Mouse (Mus musculus) adrenal gland, adult 8-10 months (tissue): Measurements from ENCODE around the gene P2rx6. TPM values are rescaled to one million over a fixed set of nuclear protein-coding genes. Genes with fewer than 3 reads are reported as not detected.
"Not testable (repeated sequence)": the region's sequence is repeated elsewhere in the genome, so short reads cannot be mapped to it uniquely, and the experiment has no call there.

ENCODE experiments used
- DNase-seq: peaks from one replicate; pipeline ENCODE4 v3.0.0; 2022
- total RNA-seq, 4 experiments: library from RNA; stranded (reverse); gene quantifications; 2 replicates each; pipeline ENCODE4 v1.2.4; 2022

Gene P2rx6
- total RNA-seq, 4 experiments from 2014 or later = 0.55 to 2.9 (median 1.6) TPM

DNA sequence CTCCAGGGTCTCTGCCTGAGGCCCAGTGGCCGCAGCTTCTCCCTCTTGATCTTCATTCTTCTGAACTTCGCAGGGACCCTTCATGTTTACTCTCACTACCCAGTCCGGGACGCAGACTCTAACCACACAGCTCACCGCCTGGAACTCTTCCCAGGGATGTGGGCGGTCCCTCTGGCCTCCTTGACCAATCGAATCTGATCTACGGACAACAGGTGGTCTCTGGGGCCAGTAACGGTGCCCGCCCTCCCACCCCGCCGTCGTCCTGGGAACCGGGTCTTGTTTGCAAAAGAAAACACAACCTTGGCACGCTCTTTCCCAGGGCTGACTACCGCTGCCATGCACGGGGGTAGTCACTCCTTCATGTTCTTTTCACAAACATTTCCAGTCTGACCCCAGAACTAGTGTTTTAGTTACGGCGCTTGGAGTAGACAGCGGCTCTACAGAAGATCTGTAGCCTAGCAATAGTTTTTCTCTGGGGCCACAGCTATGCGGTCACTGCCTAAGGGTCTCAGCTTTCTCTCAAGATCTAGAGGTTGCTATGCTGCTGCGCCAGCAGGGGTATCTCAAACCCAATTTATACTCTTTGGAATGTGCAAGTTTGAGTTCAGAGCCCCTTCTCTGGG lies 446 bp upstream of the P2rx6 start, which contains the start of gene Lrrc74b:
TSS of gene Lrrc74b (minus strand) at position 120 of the 623 bp plus-strand sequence.
- peak; percentile 38 for DNase-seq

DNA sequence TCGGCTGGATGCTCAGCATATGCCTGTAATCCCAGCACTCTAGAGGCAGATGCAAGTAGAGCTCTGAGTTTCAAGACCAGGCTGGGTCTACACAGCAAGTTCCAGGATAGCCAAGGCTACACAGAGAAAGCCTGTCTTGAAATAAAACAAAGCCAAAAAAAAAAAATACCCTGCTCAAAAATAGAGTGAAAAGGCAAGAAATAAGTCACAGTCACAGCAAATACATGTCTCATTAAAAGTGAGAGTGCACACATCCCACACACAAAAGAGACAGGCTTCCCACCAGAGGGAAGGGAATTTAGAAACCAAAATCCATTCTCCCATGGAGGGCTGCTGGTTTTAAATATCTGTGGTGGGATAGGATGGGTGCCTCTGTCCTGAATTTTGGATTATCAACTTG lies 1.9 kb downstream of the P2rx6 start:
- no peak for DNase-seq

DNA sequence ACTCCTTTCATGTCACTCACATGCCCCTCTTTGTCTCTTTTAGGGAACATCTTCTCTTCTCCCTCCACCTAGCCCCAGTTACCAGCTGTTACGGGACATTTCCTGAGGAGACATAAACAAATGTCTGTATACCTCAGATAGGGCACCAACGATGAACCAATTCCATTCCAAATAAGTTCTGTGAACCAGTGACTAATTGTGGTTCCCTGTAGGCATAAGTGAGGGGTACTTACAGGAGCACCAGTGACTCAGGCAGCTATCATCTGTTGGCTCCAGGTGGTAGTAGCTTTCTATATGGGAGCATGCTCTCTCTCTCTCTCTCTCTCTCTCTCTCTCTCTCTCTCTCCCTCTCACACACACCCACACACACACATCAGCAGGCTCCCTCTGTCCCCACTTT lies 2.5 kb downstream of the P2rx6 start:
- DNase-seq = no peak

DNA sequence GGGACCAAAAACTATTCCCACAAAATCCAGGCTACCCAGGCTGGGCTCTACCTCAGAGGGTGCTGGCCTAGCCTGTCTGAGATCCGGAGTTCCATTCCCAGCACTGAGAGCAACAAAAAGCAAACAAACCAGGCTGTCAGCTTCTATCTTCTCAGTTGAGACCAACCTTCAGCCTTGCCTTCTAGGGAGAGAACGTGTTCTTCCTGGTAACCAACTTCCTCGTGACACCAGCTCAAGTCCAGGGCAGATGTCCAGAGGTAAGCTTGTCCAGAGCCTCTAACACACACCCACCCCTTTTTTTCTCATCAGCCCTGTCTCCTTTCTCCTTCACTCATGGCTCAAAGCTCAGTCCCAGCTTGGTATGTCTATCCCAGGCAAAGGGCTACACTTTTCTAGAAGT lies 3.1 kb downstream of the P2rx6 start:
- DNase-seq = no peak

DNA sequence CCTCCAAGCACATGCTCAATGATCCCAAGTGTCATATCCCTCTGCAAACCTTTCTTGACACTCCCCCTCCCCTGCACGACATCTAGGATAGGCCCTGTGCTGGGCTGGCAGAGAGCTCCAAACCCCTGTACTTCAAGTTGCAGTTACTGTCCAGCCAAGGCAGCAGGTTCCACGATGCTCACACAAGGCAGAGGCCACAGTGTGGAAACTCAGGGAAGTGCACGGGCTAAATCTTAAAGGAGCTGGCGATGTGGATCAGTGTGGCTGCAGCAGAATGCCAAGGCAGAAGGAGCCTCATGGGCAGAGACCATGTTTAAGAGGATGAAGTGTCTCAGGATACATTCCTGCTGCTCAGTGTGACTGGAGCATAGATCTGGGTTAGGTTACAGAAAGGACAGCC lies 4.5 kb downstream of the P2rx6 start:
- no peak for DNase-seq

DNA sequence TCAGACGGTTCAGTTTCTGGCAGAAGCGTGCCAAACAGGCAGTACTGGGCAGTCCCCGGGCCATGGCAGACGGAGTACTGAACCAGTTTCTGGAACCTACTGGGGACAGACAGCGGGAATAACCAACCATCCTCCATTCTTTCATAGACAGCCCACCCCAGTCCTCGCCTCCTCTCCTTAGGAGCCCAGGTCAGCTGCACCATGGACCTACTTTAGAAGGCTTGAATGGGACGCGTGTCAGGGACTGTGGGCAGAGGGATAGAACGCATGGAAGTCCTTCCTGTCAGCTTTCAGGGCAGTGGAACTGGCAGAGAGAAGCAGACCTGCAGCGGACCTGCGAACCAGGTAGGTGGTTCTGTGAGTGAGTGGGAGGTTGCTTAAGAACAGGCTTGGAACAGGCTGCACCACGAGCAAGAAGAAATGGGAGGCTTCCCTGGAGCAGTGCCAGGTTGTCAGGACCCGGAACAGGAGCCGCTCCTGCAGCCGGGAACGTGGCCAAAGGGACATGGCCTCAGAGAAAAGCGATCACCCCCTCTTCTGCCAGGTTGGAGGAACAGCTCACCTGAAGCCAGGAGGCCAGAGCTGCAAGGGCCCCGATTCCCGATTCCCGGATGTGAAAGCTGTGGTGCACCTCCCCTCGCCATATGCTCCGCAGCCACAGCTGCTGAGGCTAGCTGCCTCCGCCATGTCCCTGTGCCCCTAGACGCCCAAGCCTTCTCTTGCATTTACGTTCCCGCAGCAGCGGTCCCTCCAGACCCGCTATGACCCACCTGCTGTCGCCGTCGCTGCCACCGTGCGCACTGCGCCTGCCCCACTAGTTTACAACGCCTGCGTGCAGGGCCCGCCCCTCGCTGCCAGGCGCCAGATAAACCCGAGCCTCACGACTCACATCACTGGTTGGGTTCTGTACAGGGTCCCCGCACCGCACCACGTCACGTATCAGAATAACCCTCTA lies 14.5 kb downstream of the P2rx6 start:
- peak; percentile 42 for DNase-seq

DNA sequence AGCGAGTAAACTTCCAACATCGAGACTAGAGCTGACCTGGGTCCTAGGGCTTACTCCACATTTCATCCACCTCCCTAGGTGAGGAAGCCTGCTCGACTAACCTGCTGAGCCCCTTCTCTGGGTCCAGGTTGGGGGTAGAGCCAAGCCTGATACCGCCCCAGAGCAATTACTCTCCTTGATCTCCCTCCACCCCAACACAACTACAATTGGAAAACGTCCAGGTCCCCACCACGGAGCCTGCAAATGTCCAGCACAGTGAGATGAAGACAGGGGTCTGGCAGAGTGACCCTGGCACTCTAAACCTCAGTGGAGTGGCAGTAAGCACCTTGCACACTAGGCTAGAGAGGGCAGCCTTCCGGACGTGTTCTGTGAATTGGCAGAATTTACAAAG lies 15.1 kb downstream of the P2rx6 start:
- DNase-seq = no peak

DNA sequence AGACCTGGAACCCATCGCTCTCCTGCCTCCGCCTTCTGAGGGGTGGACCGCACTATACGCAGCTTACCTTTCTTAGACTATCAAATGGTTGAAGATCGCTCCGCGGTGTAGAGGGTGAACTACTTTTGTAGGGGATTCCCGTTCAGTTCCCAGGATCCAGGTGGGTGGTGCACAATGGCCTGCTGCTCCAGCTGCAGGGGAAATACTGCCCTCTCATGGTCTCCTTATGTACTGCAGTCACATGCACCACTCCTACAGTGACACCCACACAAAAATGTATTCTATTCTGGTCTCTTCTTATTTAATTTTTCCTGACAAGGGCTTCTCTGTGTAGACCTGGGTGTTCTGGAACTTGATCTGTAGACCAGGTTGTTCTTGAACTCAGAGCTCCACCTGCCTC lies 21.4 kb downstream of the P2rx6 start, which contains the start of gene Slc7a4:
TSS of gene Slc7a4 (minus strand) at position 151 of the 400 bp plus-strand sequence.
- no peak for DNase-seq

DNA sequence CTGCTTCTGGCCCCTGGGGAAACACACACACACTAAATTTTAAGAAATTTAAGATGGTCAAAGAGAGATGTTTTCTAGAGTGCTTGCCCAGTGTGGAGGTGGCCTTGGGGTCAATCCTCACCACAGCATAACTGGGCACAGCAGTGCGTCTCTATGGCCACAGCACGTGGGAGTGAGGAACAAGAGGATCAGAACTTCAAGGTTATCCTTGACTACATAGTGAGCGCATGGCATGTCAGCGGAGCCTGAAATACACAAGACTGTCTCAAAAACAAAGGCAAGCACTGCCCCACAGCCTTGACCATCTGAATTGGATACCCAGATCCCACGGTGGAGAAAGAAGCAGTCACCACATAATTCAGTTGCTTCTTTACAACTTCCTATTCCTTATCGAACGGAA lies 22.9 kb downstream of the P2rx6 start:
- peak; percentile 23 for DNase-seq

DNA sequence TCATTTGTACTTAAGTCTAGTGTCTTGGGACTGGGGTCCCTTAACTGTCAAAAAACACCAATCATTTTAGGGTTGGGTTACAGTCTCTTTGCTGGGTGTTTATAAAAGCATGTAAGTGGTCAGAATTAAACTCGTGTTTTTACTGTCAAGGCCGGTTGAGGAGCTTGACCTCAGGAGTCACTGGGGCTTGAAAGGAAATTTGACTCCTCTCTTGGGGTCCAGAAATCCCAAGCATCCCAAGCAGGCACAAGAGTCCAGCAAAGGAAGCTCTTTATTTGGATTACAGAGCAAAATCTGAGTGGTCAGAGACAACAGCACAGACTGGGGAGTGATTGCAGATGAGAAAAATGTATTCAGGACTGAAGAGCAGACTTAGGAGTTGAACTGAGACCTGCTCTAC lies 29.0 kb downstream of the P2rx6 start:
- no peak for DNase-seq

DNA sequence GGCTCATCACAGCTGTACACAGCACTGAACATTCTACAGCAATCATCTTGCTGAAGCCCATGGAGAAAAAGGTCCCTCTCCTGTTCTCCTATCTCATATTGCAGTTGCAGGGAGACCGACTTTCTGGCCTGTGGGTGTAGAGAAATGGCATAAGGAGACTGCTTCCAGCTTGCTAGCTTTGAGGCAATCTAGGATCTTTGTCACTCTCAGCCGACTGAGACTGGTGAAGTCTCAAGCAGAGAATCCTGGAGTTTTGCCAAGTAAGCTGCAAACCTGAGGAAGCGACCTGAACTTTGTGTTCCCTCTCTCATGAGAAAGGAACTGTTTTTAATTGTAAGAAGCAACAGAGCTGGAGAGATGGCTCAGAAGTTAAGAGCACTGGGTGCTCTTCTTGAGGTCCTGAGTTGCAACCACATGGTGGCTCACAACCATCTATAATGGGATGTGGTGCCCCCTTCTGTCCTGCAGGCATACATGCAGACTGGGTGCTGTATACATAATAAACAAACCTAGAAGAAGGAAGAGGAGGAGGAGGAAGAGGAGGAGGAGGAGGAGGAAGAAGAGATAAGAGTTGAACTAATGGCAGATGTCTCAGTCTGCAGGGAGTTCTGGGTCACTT lies 39.4 kb downstream of the P2rx6 start:
- DNase-seq = no peak

DNA sequence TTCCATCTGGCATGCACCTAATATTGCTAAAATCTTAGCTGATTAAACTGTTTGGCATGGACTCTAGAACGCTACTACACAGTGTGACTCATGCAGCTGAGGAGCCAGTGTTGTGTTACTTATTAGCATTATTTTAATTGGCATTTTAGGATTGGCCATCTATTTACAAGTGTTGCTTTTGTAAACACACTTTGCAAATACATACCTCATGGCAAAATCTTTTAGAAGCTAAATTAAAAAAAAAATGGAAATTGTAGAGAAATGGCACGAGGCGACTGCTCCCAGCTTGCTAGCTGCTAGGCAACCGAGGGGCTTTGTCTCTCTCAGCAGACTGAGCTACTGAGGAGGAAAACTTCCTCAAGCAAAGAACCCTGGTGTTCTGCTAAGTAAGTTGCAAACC lies 43.3 kb downstream of the P2rx6 start:
- DNase-seq = no peak

DNA sequence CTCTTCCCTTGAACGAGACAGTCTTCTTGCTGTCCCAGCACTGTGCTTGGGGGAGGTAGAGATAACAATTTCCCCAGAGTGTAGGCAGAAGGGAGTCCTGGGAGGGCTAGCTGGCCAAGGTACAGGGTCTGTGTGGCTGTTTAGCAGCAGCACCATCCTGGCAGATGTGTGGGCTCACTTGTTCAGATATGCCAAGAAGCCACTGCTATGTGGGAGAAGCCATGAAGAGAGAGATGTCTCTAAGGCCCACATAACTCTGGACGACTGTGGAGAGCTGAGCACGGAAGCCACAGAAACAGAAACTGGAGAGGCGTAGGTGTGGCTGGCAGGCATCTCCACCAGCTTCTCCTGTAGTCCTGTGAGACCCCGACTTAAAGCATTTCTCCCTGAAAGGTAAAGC lies 44.0 kb downstream of the P2rx6 start:
- no peak for DNase-seq

DNA sequence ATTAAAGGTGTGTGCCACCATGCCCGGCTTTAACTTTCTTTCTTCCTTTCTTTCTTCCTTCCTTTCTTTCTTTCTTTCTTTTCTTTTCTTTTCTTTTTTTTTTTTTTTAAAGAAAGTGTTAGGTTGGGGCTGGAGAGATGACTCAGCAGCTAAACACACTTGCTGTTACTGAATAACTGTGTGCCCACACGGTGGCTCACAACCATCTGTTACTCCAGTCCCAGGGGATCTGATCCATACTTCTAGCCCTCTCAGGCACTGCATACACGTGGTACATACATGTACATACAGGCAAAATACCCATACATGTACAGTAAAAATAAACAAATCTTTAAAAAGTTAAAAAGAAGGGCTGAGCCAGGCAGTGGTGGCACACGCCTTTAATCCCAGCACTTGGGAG lies 49.7 kb downstream of the P2rx6 start:
- DNase-seq = no peak

DNA sequence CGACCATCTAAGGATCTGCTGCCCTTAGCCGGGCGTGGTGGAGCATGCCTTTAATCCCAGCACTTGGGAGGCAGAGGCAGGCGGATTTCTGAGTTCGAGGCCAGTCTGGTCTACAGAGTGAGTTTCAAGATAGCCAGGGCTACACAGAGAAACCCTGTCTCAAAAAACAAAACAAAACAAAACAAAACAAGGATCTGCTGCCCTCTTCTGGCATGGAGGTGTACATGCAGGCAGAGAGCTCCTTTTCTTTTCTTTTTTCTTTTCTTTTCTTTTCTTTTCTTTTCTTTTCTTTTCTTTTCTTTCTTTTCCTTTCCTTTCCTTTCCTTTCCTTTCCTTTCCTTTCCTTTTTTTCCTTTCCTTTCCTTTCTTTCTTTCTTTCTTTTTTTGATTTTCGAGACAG lies 53.1 kb downstream of the P2rx6 start:
- not testable (repeated sequence) for DNase-seq

DNA sequence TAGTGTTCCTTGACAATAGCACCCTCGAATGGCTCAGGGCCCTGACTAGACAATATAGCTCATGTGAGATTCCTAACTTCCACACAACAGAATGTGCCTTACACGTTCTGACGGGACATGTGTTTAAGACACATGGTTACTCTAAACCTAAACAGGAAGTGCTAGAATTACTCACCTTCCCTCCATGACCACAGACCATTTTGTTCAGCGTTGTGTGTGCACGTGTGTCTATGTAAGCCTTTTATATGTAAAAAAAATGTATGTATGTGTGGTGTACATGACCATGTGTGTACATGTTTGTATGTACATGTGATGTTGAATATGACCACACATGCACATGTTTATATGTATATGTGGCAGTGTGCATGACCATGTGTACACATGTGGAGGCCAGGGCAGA lies 54.5 kb downstream of the P2rx6 start:
- DNase-seq = no peak

DNA sequence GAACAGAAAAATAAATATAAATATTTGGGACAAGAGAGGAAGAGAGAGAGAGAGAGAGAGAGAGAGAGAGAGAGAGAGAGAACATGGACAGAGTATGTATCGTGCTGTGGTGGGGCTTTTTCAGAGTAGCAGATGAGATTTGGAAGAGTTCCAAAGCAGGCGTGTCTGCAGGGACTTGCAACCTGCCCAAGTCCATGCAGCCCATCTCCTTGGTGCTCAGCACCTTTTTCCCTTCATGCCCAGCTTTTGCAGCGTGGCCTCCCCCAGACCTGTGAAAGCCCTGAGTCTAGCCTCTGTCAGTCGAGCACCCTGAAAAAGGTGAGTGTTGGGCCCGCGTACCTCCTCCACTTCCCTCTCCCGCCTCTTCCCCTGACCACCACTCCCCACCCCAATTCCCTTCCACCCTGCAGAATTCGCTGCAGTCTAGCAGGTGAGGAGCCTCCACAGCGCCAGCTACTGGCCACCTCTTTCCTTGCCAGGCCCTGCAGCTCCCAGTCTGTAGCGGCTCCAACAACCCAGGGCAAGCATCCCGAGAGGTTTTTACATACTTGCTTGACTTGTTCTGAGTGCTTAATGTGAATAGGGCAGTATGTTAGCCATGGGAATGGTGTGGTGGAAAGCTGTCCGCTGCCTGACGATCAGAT lies 56.4 kb downstream of the P2rx6 start:
- DNase-seq = no peak

DNA sequence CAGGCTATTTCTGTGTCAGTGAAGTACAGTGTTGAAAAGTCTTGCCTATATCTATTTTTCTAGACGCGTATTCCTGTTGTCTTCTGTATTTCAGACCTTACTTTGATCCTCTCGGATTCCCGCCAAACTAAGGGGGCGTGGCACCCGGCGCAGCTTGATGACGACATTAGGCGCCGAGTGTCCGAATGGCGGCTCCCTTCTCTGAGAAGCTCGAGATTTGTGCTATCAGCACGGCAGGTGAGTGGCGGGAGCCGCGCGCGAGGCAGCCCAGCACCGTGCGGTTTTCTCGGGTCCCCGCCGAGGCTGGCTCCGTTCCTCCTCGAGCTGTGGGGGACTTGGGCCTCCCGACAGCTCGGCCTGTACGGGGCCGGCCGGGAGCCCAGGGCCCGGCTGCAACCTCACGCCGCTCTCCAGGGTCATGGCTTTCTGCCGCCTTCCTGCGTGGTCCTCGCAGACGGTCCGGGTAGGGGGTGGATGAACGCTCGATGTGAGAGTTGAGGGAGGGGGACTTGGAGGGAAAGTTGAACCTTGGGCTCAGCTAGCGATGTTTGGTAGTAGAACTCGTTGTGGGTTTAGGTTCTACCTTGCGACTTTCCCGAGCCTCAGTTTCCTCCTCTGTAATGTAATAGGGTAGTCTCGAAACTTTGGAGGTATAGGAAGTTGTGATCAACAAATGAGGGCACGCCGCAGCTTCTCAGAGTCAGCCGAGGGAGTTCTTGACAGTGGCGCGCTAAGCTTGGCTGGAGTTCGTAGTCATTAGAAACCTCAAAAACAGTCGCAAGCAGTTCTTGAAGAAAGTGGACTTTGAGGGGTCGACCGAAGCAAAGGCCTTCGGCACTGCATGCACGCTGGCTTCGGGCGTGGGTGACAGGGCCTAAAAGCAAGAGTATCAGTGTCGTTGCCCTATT lies 57.8 kb downstream of the P2rx6 start, which contains the start of gene Smpd4:
TSS of gene Smpd4 (plus strand) at position 157 of the 908 bp plus-strand sequence.
- DNase-seq = peak; percentile 78

DNA sequence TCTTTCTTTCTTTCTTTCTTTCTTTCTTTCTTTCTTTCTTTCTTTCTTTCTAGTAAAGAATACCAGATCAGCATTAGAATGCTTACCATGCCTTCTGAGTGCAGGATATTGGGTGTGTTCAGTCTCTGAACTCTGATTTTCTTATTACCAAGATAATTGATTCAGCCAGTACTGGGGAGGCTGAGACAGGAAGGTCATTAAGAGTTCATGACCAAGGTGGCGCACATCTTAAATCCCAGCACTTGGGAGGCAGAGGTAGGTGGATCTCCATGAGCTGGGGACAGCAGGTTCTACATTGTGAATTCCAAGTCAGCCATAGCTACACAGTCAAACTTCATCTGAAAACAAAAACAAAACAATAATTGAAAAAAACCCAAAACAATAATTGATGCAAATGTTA lies 60.3 kb downstream of the P2rx6 start:
- DNase-seq = no peak

DNA sequence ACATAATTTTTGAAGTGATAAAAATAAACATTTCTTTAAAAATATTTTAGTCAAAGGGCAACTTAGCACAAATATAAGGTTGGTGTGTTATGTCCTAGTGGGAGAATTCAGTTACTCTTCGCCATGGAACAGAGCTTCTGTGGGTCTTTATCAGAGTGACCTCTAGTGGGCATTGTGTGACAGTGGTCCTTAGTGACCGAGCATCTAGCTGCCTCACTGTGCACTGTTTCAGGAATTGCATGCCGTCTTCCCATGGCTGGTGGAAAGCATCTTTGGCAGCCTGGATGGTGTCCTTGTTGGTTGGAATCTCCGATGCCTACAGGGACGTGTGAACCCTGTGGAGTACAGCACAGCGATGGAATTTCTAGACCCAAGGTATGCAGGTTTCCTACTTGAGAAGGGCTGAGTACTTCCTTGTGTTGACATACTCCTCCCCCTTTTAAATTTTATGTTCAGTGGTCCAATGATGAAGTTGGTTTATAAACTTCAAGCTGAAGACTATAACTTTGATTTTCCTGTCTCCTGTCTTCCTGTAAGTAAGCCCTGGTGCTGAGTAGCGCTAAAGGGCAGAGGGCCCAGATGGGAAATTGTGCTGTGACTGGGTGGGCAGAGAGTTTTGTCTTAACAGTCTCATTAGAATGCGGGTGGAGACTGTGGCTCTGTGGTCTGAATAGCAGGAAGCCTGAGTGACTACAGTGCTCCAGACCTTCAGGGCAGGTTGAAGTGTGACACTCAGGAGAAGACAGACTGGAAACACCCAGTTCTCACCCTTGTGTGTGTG lies 64.0 kb downstream of the P2rx6 start:
- no peak for DNase-seq

DNA sequence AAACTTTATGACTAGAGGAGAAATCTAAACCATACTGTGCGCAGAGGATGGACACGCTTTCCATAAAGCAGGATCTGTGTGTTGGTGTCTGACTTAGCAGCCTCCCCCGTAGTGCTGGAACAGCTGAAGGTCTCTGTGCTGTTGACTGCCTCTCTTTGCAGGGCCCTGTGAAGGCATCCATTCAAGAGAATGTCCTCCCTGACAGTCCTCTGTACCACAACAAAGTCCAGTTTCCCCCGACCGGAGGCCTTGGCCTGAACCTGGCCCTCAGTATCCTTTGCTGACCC lies 64.5 kb downstream of the P2rx6 start:
- no peak for DNase-seq
